Mouse (Mus musculus) embryonic facial prominence, embryonic 12.5 days (tissue): ENCODE results near the gene Dnlz. TPM values are rescaled to one million over a fixed set of nuclear protein-coding genes. Genes with fewer than 3 reads are reported as not detected.

Experiments used
- polyA plus RNA-seq: library from polyadenylated mRNA; unstranded; fragments of >200 nt; fragmentation: Nextera tagmentation; extraction: Ambion mirVana; gene quantifications from 2 replicates; pipeline ENCODE4 v1.2.1, GENCODE M21; 2016

Dnlz gene
- polyA plus RNA-seq, 1 experiment from 2014 or later = 31.8 TPM

Other genes starting within 250 kb of the Dnlz start
- 6.8 and 7.7 TPM in 2 replicates for gene Nacc2, start 228.9 kb downstream of the Dnlz start, polyA plus RNA-seq
- 1.3 and 3.1 TPM in 2 replicates for gene Lhx3, start 143.8 kb downstream of the Dnlz start, polyA plus RNA-seq
- 17.9 and 19.5 TPM in 2 replicates for gene Qsox2, start 114.6 kb downstream of the Dnlz start, polyA plus RNA-seq
- gene Ccdc187, start 57.6 kb downstream of the Dnlz start, polyA plus RNA-seq = 0.08 and 0.18 TPM in 2 replicates
- 82.6 and 91.1 TPM in 2 replicates for gene Gpsm1, start 36.6 kb downstream of the Dnlz start, polyA plus RNA-seq
- 0.87 and 0.97 TPM in 2 replicates for gene Card9, start 8.8 kb upstream of the Dnlz start, polyA plus RNA-seq
- gene Snapc4, start 28.5 kb upstream of the Dnlz start, polyA plus RNA-seq = 39.2 and 42.7 TPM in 2 replicates
- 184 and 188 TPM in 2 replicates for gene Entr1, start 37.2 kb upstream of the Dnlz start, polyA plus RNA-seq
- 108 and 112 TPM in 2 replicates for gene Pmpca, start 37.2 kb upstream of the Dnlz start, polyA plus RNA-seq
- gene Inpp5e, start 57.1 kb upstream of the Dnlz start, polyA plus RNA-seq = 30.1 and 31.5 TPM in 2 replicates
- gene Sec16a, start 93.1 kb upstream of the Dnlz start, polyA plus RNA-seq = 26.2 and 28.3 TPM in 2 replicates
- gene Notch1, start 164.6 kb upstream of the Dnlz start, polyA plus RNA-seq = 16.4 and 20.3 TPM in 2 replicates
- gene Egfl7, start 227.9 kb upstream of the Dnlz start, polyA plus RNA-seq = 97.3 and 101 TPM in 2 replicates
- not detected in 2 replicates for gene Gm20532, start 234.5 kb upstream of the Dnlz start, polyA plus RNA-seq